ENCODE assay signal across 16 mouse cellular contexts in the genomic region with DNA sequence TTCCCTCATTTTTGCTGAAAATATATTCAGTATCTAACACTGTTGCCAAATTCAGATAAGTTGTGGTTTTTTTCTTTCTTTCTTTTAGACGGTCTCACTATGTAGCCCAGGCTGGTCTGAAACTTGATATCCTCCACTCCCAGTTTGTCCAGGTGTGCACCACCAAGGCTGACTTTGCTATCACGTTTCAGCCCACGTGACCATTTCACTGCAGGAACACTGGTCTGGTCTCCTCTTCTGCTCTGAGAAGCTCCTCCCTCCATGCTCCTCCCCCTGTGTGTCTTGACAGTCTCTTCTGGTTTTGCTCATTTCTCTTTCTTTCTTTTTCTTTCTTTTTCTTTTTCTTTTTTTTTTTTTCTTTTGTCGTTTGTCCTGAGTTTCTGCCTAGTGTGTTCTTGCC. TPM values are rescaled to one million over a fixed set of nuclear protein-coding genes. Genes with fewer than 3 reads are reported as not detected.
DNase-seq lines count a peak whose midpoint lies in the region; ATAC-seq lines count a peak whose summit lies in the region.
"Had no signal": no experiment of that assay in that cellular context is flagged by ENCODE, and none has a peak within 500 bp of the region (broad histone marks: within the 10 kb centered on the region; RNA-seq: fewer than 3 reads in every experiment).

No protein-coding gene starts in this region.

- no peaks in the 10 kb centered on the region for H3K4me1 ChIP-seq in kidney, embryonic 15.5 days
- no peaks in the 10 kb centered on the region for H3K4me1 ChIP-seq in embryonic facial prominence, embryonic 11.5 days (ENCODE audit: control insufficient read depth, insufficient read depth, low read length)
- no peaks in the 10 kb centered on the region for H3K4me1 ChIP-seq in forebrain, embryonic 13.5 days
- H3K4me1 ChIP-seq: embryonic facial prominence, embryonic 12.5 days; hindbrain, embryonic 13.5 days; limb, embryonic 12.5 days had no signal

- H3K9ac ChIP-seq in kidney, embryonic 15.5 days, result no peak overlapping the region
- no peak overlapping the region for H3K9ac ChIP-seq in embryonic facial prominence, embryonic 11.5 days (replicated peaks; ENCODE audit: low read length)
- H3K9ac ChIP-seq in forebrain, embryonic 13.5 days, result no peak overlapping the region
- H3K9ac ChIP-seq: embryonic facial prominence, embryonic 12.5 days; forebrain, postnatal 0 days; hindbrain, embryonic 13.5 days; limb, embryonic 12.5 days had no signal

- H3K4me2 ChIP-seq in kidney, embryonic 15.5 days, result no peak overlapping the region
- no peak overlapping the region for H3K4me2 ChIP-seq in embryonic facial prominence, embryonic 11.5 days (ENCODE audit: low read depth, low read length)
- H3K4me2 ChIP-seq in forebrain, embryonic 13.5 days, result no peak overlapping the region
- H3K4me2 ChIP-seq: embryonic facial prominence, embryonic 12.5 days; hindbrain, embryonic 13.5 days; limb, embryonic 12.5 days had no signal

- WGBS in kidney, embryonic 15.5 days, result 19% methylated on average over 4 of the region's 4 CpGs
- 31% methylated on average over 4 of the region's 4 CpGs for WGBS in embryonic facial prominence, embryonic 11.5 days
- WGBS in forebrain, embryonic 13.5 days, result 41% methylated on average over 4 of the region's 4 CpGs

- no peak overlapping the region for H3K4me3 ChIP-seq in kidney, embryonic 15.5 days (replicated peaks)
- no peak overlapping the region for H3K4me3 ChIP-seq in embryonic facial prominence, embryonic 11.5 days (ENCODE audit: low read depth, low read length)
- no peak overlapping the region for H3K4me3 ChIP-seq in forebrain, embryonic 13.5 days
- H3K4me3 ChIP-seq: embryonic facial prominence, embryonic 12.5 days; hindbrain, embryonic 13.5 days; limb, embryonic 12.5 days had no signal

- DNase-seq in kidney, postnatal 4 days, result no peak
- peak; percentile 31 for DNase-seq in thymus, postnatal 14 days
- no peak for DNase-seq in thymus, postnatal 4 days
- peak; percentile 23 for DNase-seq in embryonic facial prominence, embryonic 11.5 days (ENCODE audit: low spot score)
- peak; percentile 11 for DNase-seq in thymus, postnatal 25 days
- DNase-seq in right cerebral cortex, postnatal 36 days (ENCODE audit: low spot score in 2 of 2), result no peak
- DNase-seq: adrenal gland, postnatal 25 days; cerebellum, adult 18-20 months; forebrain, postnatal 0 days had no signal

- no peak overlapping the region for H3K27ac ChIP-seq in kidney, embryonic 15.5 days
- H3K27ac ChIP-seq in embryonic facial prominence, embryonic 11.5 days (replicated peaks; ENCODE audit: low read depth, low read length), result no peak overlapping the region
- H3K27ac ChIP-seq in forebrain, embryonic 13.5 days, result no peak overlapping the region
- H3K27ac ChIP-seq: embryonic facial prominence, embryonic 12.5 days; hindbrain, embryonic 13.5 days; limb, embryonic 12.5 days had no signal

- no peaks in the 10 kb centered on the region for H3K36me3 ChIP-seq in kidney, embryonic 15.5 days
- H3K36me3 ChIP-seq in embryonic facial prominence, embryonic 11.5 days (replicated peaks; ENCODE audit: control insufficient read depth, insufficient read depth, low read depth, low read length), result no peaks in the 10 kb centered on the region
- no peaks in the 10 kb centered on the region for H3K36me3 ChIP-seq in forebrain, embryonic 13.5 days (ENCODE audit: poor library complexity, severe bottlenecking)
- H3K36me3 ChIP-seq: embryonic facial prominence, embryonic 12.5 days; G1E; hindbrain, embryonic 13.5 days; limb, embryonic 12.5 days had no signal

- 0 out of 2 replicates have a peak, but pooled peaks have one; percentile 33 for ATAC-seq in kidney, embryonic 15.5 days (replicated peaks; ENCODE audit: low FRiP score)
- no peak for ATAC-seq in embryonic facial prominence, embryonic 11.5 days (replicated peaks; ENCODE audit: insufficient number of reproducible peaks, low FRiP score, low TSS enrichment, low read depth)
- ATAC-seq in forebrain, embryonic 13.5 days, result no peak
- ATAC-seq: forebrain, postnatal 0 days; midbrain, embryonic 16.5 days had no signal

- H3K9me3 ChIP-seq in kidney, embryonic 15.5 days (replicated peaks), result no peaks in the 10 kb centered on the region
- H3K9me3 ChIP-seq in embryonic facial prominence, embryonic 11.5 days (replicated peaks; ENCODE audit: control insufficient read depth, low read length), result no peaks in the 10 kb centered on the region
- no peaks in the 10 kb centered on the region for H3K9me3 ChIP-seq in forebrain, embryonic 13.5 days (replicated peaks)
- H3K9me3 ChIP-seq: embryonic facial prominence, embryonic 12.5 days; G1E; hindbrain, embryonic 13.5 days; limb, embryonic 12.5 days had no signal

- no peaks in the 10 kb centered on the region for H3K27me3 ChIP-seq in kidney, embryonic 15.5 days
- no peaks in the 10 kb centered on the region for H3K27me3 ChIP-seq in embryonic facial prominence, embryonic 11.5 days (ENCODE audit: control insufficient read depth, insufficient read depth, low read length)
- no peaks in the 10 kb centered on the region for H3K27me3 ChIP-seq in forebrain, embryonic 13.5 days
- H3K27me3 ChIP-seq: embryonic facial prominence, embryonic 12.5 days; hindbrain, embryonic 13.5 days; limb, embryonic 12.5 days had no signal

RNA-seq across cellular contexts. Expression of gene Wdr64, which starts 1.4 kb away (rescaled TPM):
- polyA plus RNA-seq in kidney, embryonic 15.5 days (2015; fragmentation: Nextera tagmentation; extraction: Ambion mirVana), result 0.08 and 0.10 TPM in 2 replicates
- polyA plus RNA-seq in embryonic facial prominence, embryonic 11.5 days (2014; fragmentation: Nextera tagmentation; extraction: Ambion mirVana), result not detected in 2 replicates
- polyA plus RNA-seq in forebrain, embryonic 13.5 days (2015; fragmentation: Nextera tagmentation; extraction: Ambion mirVana), result not detected in 2 replicates
- polyA plus RNA-seq: embryonic facial prominence, embryonic 12.5 days; forebrain, postnatal 0 days; G1E; hindbrain, embryonic 13.5 days; limb, embryonic 12.5 days; midbrain, embryonic 16.5 days had no signal

RNA-seq across cellular contexts. Expression of gene Chml, which starts 7.1 kb away (rescaled TPM):
- 3.0 and 3.4 TPM in 2 replicates for polyA plus RNA-seq in kidney, embryonic 15.5 days (2015; fragmentation: Nextera tagmentation; extraction: Ambion mirVana)
- 5.1 and 5.4 TPM in 2 replicates for polyA plus RNA-seq in embryonic facial prominence, embryonic 11.5 days (2014; fragmentation: Nextera tagmentation; extraction: Ambion mirVana)
- 2.5 and 2.6 TPM in 2 replicates for polyA plus RNA-seq in forebrain, embryonic 13.5 days (2015; fragmentation: Nextera tagmentation; extraction: Ambion mirVana)

RNA-seq across cellular contexts. Expression of gene Opn3, which starts 7.2 kb away (rescaled TPM):
- 8.1 and 9.6 TPM in 2 replicates for polyA plus RNA-seq in kidney, embryonic 15.5 days (2015; fragmentation: Nextera tagmentation; extraction: Ambion mirVana)
- polyA plus RNA-seq in embryonic facial prominence, embryonic 11.5 days (2014; fragmentation: Nextera tagmentation; extraction: Ambion mirVana), result 9.5 and 11.3 TPM in 2 replicates
- 4.8 and 5.6 TPM in 2 replicates for polyA plus RNA-seq in forebrain, embryonic 13.5 days (2015; fragmentation: Nextera tagmentation; extraction: Ambion mirVana)

Comparison
In these comparisons a context has a peak if more than half of its experiments do, and no peak if none do; other contexts are left out.
1. DNase-seq: peak in thymus, postnatal 14 days (single experiment), embryonic facial prominence, embryonic 11.5 days (single experiment) and thymus, postnatal 25 days (single experiment); none in kidney, postnatal 4 days (0 of 2), thymus, postnatal 4 days (single experiment) and right cerebral cortex, postnatal 36 days (0 of 2).